Mouse (Mus musculus): ENCODE data around the gene Hist1h4i. TPM values are rescaled to one million over a fixed set of nuclear protein-coding genes. Genes with fewer than 3 reads are reported as not detected.

Gene Hist1h4i
- total RNA-seq, 2 experiments from 2014 or later: 72.6 to 72.8 TPM

DNA sequence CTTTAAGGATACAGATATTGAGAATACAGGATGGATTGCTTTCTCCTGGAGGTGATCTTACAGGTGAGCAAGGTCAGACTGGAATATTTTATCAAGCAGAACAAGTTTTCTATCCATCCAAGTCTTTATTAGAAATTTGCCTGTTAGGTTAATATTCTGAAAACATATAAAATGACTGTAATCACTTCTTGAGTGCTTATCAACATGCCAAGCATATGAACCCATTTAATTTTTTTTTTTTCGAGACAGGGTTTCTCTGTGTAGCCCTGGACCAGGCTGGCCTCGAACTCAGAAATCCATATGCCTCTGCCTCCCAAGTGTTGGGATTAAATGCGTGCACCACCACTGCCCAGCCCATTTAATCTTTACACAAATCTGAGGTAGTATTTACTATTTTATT, 4.2 kb downstream of the Hist1h4i start:
- no peak for DNase-seq

DNA sequence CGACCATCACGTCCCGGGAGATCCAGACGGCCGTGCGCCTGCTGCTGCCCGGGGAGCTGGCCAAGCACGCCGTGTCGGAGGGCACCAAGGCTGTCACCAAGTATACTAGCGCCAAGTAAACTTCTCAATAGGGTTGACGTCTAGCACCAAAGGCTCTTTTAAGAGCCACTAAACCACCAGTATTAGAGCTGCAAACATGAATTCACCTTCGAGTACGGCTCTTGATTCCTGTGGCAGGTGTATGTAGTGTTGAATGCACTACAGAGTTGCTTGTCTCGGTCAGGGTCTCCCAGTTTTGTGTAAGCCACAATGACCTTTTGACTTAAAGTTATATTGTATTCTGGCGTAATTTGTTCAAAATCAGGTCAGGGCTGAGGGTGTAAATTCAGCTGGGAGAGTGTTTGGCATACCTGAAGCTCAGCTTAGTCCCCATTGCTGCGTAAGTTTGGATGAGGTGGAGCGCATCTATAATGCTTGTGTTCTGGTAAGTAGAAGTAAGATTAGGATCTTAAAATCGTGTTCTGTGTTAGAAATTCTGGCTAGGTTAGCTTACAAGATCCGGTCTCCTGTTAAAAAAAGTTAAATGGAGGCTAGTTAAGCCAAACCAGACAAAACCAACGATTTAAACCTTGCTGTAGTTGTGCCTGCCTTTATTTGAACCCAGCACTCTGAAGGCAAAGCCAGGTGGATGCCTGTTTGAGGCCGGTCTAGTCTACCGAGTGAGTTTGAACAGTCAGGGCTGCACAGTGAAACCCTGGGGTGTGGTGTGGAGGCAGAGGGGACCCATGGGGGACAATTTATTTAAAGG, 4.8 kb downstream of the Hist1h4i start:
- no peak for DNase-seq

DNA sequence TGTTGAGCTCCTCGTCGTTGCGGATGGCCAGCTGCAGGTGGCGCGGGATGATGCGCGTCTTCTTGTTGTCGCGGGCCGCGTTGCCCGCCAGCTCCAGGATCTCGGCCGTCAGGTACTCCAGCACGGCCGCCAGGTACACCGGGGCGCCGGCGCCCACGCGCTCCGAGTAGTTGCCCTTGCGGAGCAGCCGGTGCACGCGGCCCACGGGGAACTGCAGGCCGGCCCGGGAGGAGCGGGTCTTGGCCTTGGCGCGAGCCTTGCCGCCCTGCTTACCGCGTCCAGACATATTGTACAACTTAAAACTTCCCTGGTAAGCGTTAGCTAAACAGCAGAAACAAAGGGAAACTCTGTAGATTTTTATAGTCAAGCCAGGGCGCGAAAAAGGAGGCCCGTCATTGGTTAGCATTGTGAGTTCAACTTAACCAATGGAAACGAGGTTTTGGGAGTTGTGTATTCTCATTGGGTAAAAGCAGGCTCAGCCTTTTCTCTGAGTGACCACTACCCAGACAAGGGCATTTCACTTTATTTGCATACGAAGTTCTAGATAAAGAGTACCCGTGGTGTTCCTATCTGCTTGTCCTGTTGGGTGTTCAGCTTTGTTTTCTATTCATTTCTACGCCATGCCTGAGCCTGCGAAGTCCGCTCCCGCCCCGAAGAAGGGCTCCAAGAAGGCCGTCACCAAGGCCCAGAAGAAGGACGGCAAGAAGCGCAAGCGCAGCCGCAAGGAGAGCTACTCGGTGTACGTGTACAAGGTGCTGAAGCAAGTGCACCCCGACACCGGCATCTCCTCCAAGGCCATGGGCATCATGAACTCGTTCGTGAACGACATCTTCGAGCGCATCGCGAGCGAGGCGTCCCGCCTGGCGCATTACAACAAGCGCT, 5.7 kb downstream of the Hist1h4i start, which contains the start of the genes Hist1h2ah and Hist1h2bk:
Gene Hist1h2ah (minus strand): TSS at position 302 of the 882 bp plus-strand sequence.
Gene Hist1h2bk (plus strand): TSS at position 604 of the 882 bp plus-strand sequence.
- peak; percentile 76 to 85 for DNase-seq

DNA sequence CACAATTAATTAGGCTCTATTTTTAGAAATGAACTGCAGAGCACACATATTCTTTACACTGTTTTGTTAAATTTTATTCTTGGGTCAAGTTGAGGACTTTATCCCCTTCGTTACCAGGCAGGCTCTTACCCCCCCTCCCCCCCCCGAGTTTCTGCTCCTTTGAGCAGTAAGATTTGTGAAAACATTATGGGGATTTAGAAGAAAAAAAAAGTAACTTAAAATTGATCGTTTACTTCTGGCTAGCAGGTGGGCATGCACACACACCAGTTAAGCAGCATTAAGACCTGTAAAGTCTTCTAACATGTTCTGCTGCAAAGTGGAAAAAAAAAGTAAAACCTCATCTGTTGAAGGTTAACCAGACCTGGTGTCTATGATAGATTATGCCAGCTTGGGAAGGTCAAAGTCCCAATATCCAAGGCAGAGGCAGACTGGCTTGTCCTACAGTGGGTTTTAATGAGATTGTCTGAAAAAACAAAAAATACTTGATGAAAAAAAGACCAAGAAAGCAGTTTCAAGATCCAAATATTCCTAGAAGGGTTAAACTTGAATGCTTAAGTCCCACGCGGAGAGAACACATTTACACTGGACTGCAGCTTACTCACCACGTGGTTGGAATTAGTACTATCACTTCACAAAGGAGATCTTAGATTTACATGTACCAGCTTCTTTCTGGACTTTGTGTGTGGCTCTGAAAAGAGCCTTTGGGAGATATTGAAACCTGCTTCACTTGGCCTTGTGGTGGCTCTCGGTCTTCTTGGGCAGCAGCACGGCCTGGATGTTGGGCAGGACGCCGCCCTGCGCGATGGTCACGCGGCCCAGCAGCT, 6.5 kb downstream of the Hist1h4i start:
- no peak for DNase-seq

DNA sequence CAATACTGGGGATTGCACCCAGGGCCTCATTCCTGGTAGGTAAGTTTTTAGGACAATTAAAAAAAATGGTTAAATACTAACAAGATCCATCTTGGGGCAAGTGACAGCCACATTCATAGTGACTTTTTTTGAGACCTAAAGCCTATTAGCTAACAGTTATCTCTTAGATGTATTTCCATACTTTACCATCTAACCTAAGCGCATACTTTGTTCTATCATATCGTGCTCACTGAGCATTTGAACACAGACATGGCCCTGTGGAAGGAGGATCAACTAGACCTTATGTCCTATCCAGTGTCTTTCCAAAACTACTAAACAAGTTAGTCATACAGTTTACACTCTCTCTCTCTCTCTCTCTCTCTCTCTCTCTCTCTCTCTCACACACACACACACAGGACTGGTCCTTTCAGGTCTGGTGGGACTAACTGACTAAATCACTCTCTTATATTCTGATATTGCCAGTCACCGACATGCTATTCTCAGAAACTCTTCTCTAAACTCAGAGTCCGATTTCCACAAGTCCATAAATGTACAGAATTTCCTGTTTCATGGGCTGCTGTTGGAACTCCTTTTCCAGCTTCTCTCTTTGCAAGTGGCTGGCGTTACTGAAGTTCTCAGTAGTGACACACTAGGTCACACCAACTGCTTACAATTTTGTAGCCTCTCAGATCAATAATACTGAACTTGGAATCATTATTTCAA, 7.3 kb downstream of the Hist1h4i start:
- DNase-seq: no peak

DNA sequence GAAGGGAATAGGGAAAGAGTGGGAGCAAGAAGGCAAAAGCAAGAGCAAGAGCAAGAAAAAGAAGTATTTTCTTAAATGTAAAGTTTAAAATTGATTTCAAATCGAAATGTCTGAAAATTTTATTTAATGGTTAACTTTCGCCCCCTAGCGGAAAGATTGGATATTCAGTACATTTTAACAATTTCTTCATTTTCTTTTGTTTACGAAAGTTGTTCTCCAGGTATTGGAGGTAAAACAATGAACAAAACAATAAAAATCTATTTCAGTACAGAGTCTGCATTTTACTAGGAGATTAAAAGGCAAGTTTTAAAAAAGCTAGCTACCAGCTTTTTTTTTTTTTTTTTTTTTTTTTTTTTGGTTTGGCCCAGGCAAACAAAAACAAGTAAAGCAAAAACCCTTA, 10.7 kb downstream of the Hist1h4i start:
- DNase-seq: no peak

DNA sequence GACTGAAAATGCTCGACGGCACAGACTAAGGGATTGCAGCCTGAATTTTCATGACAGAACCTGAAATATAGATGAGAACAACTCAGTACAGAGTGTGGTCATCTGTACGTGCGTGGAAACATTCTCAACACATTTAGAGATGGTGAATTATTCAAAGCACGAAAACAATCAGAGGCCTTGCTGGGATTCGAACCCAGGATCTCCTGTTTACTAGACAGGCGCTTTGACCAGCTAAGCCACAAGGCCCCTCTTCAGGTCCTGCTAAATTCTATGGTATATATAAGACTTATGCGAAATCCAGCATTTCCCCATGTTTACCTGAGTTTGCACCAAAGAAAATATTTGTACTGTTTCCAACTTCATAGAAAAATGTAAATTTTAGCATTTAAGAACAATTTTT, 11.2 kb downstream of the Hist1h4i start:
- DNase-seq: no peak

DNA sequence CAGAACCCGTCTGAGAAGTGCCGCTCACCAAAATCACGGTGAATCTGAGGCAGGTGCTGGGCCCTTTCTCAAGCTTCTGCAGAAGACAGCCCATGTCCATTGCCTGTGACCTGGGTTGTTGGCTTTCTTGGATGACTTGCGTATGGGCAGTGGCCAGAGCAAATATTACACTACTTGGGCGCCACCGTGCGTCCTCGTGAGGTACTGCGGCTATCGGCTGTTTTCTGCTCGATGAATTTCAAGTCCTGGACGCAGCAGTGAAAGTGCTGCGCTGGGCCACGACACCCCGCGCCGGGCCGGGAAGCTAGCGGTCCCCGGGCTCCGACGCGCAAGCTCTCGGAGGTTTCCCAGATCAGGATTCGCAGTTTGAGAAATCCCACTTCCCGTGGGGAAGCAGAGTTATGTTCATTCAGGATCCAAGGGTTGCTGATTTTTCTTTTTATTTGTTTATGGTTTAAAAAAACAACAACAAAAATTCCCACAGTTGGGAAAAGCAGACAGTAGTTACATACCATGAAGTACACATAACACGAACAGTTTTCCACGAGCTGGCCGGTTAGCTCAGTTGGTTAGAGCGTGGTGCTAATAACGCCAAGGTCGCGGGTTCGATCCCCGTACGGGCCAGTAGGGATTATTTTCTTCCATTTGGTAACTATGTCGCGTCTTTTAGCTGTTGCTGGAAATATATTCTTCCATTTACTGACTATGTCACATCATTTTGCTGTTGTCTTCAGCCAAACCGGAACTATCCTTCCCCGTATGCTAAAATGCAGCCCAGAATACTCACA, 12.3 kb downstream of the Hist1h4i start:
- peak; percentile 88 to 89 for DNase-seq

DNA sequence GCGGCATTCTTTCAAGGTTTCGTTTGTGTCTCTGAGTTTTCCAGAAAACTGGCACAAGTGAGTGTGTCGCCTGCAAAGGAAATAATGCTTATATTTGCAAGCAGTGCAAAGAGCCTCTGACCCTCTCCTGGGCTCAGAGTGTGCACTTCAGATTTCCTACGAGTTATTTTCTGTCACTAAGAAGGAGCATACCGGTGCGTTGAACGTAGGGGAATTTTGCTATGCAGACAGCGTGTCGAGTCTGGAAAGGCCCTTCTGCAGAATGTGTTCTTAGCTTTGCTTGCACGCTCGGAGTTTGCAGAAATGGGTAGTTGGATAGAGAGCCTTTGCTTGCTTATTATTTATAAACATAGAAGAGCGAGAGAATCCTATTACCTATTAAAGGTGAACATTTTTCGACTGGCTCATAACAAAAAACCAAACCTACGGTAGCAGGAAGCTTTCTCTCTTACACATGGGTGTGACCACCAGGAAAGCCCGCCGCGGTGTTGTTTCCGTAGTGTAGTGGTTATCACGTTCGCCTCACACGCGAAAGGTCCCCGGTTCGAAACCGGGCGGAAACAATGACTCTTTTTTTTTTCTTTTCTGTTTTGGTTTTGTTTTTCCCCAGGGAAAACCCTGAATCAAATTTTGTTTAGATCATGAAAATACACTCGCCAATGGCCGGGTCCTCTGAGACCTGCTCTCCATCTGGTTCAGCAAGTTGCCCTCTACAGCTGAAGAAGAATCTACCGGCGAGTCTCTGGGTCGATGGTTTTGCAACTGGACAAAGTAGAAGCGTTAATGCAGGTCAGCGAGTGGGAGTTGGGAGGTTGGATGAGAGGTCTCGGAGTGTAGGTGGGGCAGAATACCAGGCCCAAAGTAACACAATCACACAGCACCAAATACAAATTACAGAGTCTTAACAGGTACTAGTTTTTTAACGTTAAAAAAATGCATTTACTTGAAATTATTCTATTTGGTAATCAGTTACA, 14.8 kb downstream of the Hist1h4i start:
- DNase-seq: peak; percentile 84 to 85

DNA sequence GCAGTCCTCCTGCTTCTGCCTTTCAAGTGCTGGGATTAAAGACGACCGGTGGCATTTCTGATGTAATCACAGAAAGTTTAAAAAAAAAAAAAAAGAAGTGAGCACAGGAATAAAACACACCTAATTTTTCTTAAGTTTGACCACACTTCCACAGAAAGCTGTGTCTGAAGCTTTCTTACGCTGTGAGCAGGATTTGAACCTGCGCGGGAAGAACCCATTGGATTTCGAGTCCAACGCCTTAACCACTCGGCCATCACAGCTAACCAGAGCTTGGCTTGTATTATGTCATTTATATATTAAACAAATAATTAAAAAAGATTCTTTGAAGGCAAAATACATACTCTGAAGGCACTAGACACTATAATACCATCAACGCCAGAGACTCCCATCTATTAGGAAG, 18.9 kb downstream of the Hist1h4i start:
- peak; percentile 64 to 66 for DNase-seq

DNA sequence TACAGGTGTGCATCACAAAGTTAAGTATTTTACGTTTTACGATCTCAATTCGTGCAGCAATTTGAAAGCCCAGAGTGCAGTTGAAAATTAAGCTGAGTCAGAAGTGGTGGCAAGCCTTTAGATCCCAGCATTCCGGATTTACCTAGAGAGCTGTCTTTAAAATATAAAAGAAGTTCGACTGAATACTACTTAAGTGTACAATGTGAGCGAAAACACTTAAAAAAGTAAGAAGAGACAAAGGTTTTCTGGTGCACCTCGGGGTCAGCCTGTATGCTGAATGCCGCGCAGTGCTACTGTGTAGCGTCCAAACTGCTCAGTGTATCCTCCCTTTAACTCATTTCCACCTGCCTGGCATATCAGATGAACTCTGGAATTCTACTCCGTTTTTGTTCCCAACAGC, 19.6 kb downstream of the Hist1h4i start:
- no peak for DNase-seq

DNA sequence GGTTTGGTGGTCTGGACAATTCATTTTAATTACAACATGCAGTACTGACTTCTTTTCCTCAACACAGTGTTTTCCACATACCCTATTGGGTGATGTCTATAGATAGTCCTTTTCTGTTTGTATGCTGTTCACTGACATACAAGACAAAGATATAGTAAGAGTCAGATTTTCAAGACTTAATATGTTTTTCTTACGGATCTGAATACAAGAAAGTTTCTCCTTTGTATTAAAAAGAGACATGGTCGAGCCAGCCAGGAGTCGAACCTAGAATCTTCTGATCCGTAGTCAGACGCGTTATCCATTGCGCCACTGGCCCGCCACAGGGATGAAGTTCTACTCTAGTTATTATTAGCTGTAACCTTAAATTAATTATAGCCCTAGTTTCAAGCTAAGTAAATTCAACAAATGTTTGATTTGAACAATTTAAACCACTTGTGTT, 20.2 kb downstream of the Hist1h4i start:
- peak; percentile 41 to 65 for DNase-seq

DNA sequence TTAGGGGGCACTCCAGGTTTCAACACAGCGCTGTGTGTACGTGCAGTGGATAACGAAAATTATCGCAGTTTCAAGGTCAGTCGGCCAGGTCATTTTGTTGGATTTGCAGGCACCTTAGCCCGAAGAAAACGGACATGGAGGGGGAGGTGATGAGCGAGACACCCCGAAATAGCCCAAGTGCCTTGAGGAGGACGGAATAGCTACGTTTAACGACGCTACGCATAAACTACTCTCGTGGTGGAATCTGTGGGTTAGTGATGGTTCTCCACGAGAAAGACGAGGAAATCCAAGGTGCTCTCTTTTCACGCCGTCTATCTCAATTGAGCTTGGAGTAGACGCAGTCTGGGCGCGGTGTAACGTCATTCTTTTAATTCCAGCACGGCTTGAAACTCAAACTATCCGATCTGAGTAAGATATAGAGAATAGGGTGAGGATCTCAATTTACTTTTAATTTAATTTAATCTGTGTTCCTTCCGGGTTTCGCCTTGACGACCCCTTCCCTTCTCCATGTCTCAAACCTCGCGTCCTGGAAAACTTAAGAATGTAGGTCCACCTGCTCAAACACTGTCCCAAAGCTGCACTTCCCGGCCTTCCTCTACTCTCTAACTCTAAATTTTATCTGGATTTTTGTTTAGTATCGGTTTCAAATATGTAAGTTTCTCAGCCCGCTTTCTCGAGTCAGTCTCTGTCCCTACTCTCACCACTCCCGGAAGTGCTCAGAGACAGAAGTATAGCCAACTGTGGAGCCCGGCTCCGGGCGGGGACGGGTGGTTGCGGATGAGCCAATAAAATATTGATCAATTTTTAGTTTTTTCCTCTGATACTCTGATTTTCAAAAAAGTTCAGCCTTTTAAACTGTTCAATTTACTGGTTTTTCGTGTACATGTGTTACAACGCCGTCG, 21.0 kb downstream of the Hist1h4i start:
- DNase-seq: no peak

DNA sequence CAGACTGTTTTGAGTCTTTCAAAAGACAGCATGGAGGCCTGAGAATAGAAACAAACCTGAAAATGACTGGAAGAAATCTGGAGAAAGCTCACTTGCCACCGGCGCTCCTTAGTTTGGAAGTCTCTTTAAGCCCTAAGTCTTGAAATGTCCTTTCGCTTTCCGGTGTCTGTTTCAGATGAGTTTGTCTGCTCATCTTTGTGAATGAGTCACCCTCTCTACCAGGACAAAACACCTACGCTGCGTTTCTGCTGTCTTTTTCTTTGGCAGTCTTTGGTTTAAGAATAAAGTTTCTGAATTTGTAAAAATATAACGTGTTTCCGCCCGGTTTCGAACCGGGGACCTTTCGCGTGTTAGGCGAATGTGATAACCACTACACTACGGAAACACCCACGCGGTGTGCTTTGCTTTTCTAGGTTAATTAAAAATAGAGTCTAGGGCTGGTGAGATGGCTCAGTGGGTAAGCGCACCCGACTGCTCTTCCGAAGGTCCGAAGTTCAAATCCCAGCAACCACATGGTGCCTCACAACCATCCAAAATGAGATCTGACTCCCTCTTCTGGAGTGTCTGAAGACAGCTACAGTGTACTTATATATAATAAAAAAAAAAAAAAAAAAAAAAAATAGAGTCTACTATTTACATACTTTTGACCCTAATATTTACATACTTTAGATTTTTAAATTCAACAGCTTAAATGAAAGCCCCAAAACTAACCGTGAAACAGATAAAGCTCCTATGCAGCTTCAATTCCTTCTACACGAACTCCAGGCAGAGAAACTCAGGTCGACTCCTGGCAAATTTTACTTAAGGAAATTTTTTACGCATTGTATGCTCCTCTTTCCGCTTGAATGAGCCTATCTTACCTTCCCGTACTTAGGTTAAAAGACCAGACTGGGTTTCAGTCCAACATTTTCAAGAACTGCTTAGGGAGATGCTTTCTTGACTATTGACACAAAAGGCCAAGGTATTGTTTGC, 25.4 kb downstream of the Hist1h4i start:
- peak in 1 of 2 experiments; percentile 44 for DNase-seq

DNA sequence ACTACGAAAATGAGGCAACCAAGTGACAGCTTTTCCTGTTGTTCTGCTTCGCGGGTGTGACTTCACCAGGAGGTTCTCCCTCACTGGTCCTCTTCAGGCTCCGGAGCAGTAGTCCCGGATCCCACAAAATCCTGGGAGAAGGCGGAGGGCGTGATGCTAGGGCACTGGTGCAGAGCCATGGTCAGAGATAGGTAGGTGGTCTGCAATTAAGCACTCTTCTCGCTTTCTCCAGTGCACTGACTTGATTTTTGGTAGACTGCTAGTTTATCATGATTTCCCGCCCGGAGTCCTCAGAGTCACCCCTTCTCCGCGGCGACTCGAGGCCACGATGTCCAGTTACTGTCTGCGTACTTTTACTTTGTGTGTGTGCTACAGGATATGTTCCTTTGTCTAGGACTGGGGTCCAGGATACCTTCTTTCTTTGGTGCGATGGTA, 26.7 kb downstream of the Hist1h4i start:
- DNase-seq: no peak

DNA sequence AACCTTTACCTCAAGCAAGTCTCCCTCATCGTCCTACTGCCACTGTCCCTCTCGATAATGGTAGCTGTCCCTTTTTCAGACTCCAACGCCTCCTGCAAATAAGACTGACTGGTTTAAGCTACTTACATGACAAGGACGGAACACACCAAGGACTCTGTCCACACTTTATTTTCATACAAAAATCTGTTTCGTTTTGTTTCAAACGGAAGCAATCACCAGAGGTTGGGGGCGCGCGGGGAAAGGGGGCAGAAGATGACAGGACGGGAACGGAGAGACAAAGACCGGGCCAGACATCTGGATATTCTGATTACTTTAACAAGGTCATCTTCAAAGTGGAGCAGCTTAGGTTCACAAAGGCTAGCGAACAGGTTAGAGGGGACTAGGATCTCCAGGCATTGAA, 27.4 kb downstream of the Hist1h4i start:
- DNase-seq: no peak

DNA sequence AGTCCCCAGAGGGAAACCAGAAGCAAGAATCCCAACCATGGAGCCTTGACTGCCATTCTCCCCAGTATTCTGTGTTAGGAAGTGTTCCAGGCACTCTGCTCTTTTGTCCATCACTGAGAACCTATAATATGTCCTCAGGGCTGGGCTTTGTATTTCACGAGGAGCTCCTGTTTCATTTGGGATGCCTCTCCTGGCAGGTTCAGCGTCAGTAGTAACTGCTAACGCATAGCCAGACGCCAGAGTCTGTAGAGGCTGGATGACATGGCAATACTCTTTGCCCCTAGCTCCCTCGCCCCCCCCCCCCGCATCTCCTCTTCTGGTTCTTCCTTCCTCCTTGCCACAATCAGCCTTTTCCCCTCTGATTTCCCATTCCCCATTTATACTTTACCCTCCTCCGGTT, 31.5 kb downstream of the Hist1h4i start, which contains the start of gene Prss16:
Gene Prss16 (minus strand): TSS at position 101 of the 400 bp plus-strand sequence.
- no peak for DNase-seq

All from layer of hippocampus, postnatal 36 days (tissue).